Mouse (Mus musculus) heart, embryonic 13.5 days (tissue): ENCODE measurements at regions not wholly inside any gene's neighbourhood (a gene's known extent, or its start where the extent isn't known, plus 50 kb on each side); places are given as distances from the start of the nearest gene placed in this dataset.

Experiments
- ATAC-seq: fragments of 200-750 bp; cut with Nextera tagmentation; 2 replicates; pipeline ENCODE4 v1.8.0; 2017; ENCODE audit warnings: moderate TSS enrichment; ENCODE audit not compliant: insufficient number of reproducible peaks, low FRiP score, low TSS enrichment; ENCODE audit errors: extremely low read depth
- H3K27ac ChIP-seq: fragments of 300-500 bp; sonication (generic); replicated peaks from 2 replicates; pipeline ENCODE4 v1.5.1; 2015; ENCODE audit warnings: moderate library complexity, mild to moderate bottlenecking, inconsistent platforms
- H3K27me3 ChIP-seq: fragments of 300-500 bp; sonication (generic); replicated peaks from 2 replicates; pipeline ENCODE4 v1.6.1; 2015; ENCODE audit warnings: mild to moderate bottlenecking, inconsistent platforms
- H3K36me3 ChIP-seq: fragments of 300-500 bp; sonication (generic); 2 replicates; pipeline ENCODE4 v1.6.1; 2015; ENCODE audit warnings: mild to moderate bottlenecking, inconsistent platforms
- H3K4me1 ChIP-seq: fragments of 300-500 bp; sonication (generic); 2 replicates; pipeline ENCODE4 v1.6.1; 2015; ENCODE audit warnings: inconsistent platforms
- H3K4me2 ChIP-seq: fragments of 300-500 bp; sonication (generic); 2 replicates; pipeline ENCODE4 v1.6.1; 2015; ENCODE audit warnings: inconsistent platforms, mild to moderate bottlenecking, moderate library complexity
- H3K4me3 ChIP-seq: fragments of 300-500 bp; sonication (generic); 2 replicates; pipeline ENCODE4 v1.5.1; 2015; ENCODE audit warnings: moderate library complexity, mild to moderate bottlenecking, inconsistent platforms
- H3K9ac ChIP-seq: fragments of 300-500 bp; sonication (generic); 2 replicates; pipeline ENCODE4 v1.6.1; 2015; ENCODE audit warnings: inconsistent platforms, mild to moderate bottlenecking, moderate library complexity
- H3K9me3 ChIP-seq: fragments of 300-500 bp; sonication (generic); 2 replicates; pipeline ENCODE4 v1.6.1; 2016; ENCODE audit warnings: inconsistent platforms
- WGBS: fragments of 180-500 bp; shearing (Covaris S2); methylation state at CpG from one replicate; pipeline ENCODE4 v1.1.7; 2015; ENCODE audit warnings: mixed read lengths; 5-methylcytosine and 5-hydroxymethylcytosine counted together

DNA sequence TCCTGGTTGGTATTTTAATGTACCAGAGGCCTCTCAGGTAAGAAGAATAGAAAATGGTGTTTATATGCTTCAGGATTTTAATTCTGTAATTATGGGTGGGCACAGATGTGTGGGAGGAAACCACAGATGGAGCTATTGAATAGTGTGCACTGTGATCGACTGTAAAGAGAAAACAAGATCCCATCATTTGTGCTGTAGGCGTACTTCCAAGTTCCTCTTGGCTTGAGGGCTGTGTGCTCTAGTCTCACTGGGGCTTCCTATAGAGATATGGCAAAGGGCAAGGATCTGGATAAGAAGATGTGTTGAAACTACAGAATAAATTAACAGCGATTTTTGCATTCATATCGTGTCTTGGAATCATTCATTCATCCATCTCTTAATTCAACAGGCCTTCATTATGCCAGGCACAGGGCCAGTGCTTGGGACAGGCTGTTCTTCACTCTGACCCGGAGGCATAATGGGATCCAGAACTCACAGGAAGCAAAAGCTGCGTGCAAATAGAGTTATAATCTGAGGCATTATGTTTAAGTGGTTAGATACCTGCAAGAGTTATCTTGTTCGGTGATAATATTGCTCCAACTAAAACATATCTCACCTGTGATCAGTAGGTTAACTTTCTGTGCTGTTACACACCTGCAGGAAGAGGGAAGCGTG lies 336.7 kb downstream of the Hs3st3b1 start:
- H3K27ac ChIP-seq: no peak overlapping the region
- H3K36me3 ChIP-seq: no peaks in the 10 kb centered on the region
- H3K4me3 ChIP-seq: no peak overlapping the region
- H3K4me2 ChIP-seq: no peak overlapping the region
- H3K9ac ChIP-seq: no peak overlapping the region
- ATAC-seq: no peak
- no peaks in the 10 kb centered on the region for H3K9me3 ChIP-seq
- H3K4me1 ChIP-seq: peaks cover 11% of the 10 kb centered on the region; the same call in 1 of the 2 replicates
- 76% methylated on average over 8 of the region's 8 CpGs for WGBS
- H3K27me3 ChIP-seq: peaks cover 43% of the 10 kb centered on the region

GRCm38 (mm10) chr11:63620220-63620619 lies 301.9 kb downstream of the Hs3st3b1 start:
- H3K27ac ChIP-seq: no peak overlapping the region
- no peak overlapping the region for H3K9ac ChIP-seq
- WGBS: 66% methylated on average over 4 of the region's 4 CpGs
- H3K27me3 ChIP-seq: no peaks in the 10 kb centered on the region
- no peaks in the 10 kb centered on the region for H3K36me3 ChIP-seq
- H3K4me1 ChIP-seq: no peaks in the 10 kb centered on the region
- no peak overlapping the region for H3K4me3 ChIP-seq
- H3K9me3 ChIP-seq: no peaks in the 10 kb centered on the region
- no peak overlapping the region for H3K4me2 ChIP-seq
- no peak for ATAC-seq

GRCm38 (mm10) chr11:63630336-63630735 lies 291.8 kb downstream of the Hs3st3b1 start:
- no peaks in the 10 kb centered on the region for H3K4me1 ChIP-seq
- no peak overlapping the region for H3K4me3 ChIP-seq
- 59% methylated on average over 11 of the region's 11 CpGs for whole genome bisulfite sequencing
- no peak for ATAC-seq
- H3K9me3 ChIP-seq: no peaks in the 10 kb centered on the region
- no peaks in the 10 kb centered on the region for H3K36me3 ChIP-seq
- H3K9ac ChIP-seq: no peak overlapping the region
- H3K27ac ChIP-seq: no peak overlapping the region
- H3K4me2 ChIP-seq: no peak overlapping the region
- H3K27me3 ChIP-seq: 0 out of 2 replicates have a peak, but pooled peaks cover 7% of the 10 kb centered on the region

DNA sequence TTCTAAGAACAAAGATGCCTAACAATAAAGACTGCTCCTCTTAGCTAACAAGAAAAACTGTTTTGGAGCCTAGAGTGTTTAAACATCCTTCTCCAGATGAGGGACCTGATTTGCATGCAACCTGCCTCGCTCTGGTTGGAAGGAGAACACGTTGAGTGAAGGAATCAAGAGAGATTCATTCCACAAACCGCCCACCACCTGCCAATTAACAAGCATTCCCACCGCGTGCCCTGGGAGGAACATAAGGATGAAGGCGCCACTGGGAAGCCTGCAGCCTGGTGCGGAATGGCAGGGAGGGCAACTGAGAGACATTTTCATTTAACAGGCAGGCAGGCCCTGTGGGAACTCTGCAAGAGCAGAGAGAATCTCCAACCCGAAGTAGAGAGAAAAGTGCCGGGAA lies 265.0 kb downstream of the Hs3st3b1 start:
- H3K9me3 ChIP-seq: no peaks in the 10 kb centered on the region
- no peaks in the 10 kb centered on the region for H3K4me1 ChIP-seq
- no peaks in the 10 kb centered on the region for H3K27me3 ChIP-seq
- H3K4me3 ChIP-seq: no peak overlapping the region
- H3K4me2 ChIP-seq: no peak overlapping the region
- no peak overlapping the region for H3K27ac ChIP-seq
- H3K36me3 ChIP-seq: no peaks in the 10 kb centered on the region
- no peak for ATAC-seq
- H3K9ac ChIP-seq: no peak overlapping the region
- 74% methylated on average over 9 of the region's 9 CpGs for WGBS

GRCm38 (mm10) chr11:63665268-63665934 lies 256.7 kb downstream of the Hs3st3b1 start:
- Histone ChIP-seq H3K27me3 (no peaks in the 10 kb centered on the region), H3K9me3 (no peaks in the 10 kb centered on the region), H3K4me1 (no peaks in the 10 kb centered on the region), H3K9ac (no peak overlapping the region), H3K4me3 (no peak overlapping the region), H3K36me3 (no peaks in the 10 kb centered on the region), H3K27ac (no peak overlapping the region), H3K4me2 (no peak overlapping the region)
- 59% methylated on average over 12 of the region's 12 CpGs for WGBS
- ATAC-seq: no peak

- Histone ChIP-seq H3K4me3 (no peak overlapping the region), H3K27ac (no peak overlapping the region), H3K4me1 (no peaks in the 10 kb centered on the region), H3K9ac (no peak overlapping the region), H3K4me2 (no peak overlapping the region), H3K36me3 (no peaks in the 10 kb centered on the region), H3K9me3 (no peaks in the 10 kb centered on the region), H3K27me3 (no peaks in the 10 kb centered on the region)
- WGBS: 64% methylated on average over 4 of the region's 4 CpGs
- ATAC-seq: no peak
Observed at GRCm38 (mm10) chr11:63670477-63670876, 251.6 kb downstream of the Hs3st3b1 start.

GRCm38 (mm10) chr11:63671816-63672215 lies 250.3 kb downstream of the Hs3st3b1 start:
- no peak overlapping the region for H3K4me3 ChIP-seq
- ATAC-seq: no peak
- H3K36me3 ChIP-seq: no peaks in the 10 kb centered on the region
- H3K27ac ChIP-seq: no peak overlapping the region
- no peak overlapping the region for H3K4me2 ChIP-seq
- WGBS: 49% methylated on average over 2 of the region's 2 CpGs
- H3K27me3 ChIP-seq: no peaks in the 10 kb centered on the region
- no peaks in the 10 kb centered on the region for H3K4me1 ChIP-seq
- no peak overlapping the region for H3K9ac ChIP-seq
- H3K9me3 ChIP-seq: 0 out of 2 replicates have a peak, but pooled peaks cover 2% of the 10 kb centered on the region

DNA sequence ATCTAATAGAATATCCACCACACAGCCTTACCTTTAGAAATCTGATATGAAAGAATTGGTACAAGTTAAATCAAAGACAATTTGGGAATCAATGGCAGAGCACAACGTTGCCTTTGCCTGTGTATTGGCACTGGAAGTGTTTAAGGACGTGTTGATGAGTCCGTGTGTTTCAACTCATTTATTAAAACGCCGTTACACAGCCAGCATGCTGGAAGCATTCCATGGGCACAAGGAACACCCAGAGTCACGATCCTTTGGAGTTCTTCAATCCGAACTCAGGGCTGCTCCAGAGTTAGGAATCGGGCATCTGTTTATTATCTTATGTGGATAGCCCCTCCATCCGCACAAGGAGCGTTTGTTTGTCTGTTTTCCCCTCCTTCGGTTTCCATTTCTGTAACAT lies 244.2 kb downstream of the Hs3st3b1 start:
- no peaks in the 10 kb centered on the region for H3K36me3 ChIP-seq
- ATAC-seq: no peak
- no peak overlapping the region for H3K27ac ChIP-seq
- H3K4me1 ChIP-seq: no peaks in the 10 kb centered on the region
- no peak overlapping the region for H3K4me2 ChIP-seq
- H3K9me3 ChIP-seq: 0 out of 2 replicates have a peak, but pooled peaks cover 2% of the 10 kb centered on the region
- H3K27me3 ChIP-seq: no peaks in the 10 kb centered on the region
- 74% methylated on average over 11 of the region's 11 CpGs for WGBS
- no peak overlapping the region for H3K9ac ChIP-seq
- no peak overlapping the region for H3K4me3 ChIP-seq

DNA sequence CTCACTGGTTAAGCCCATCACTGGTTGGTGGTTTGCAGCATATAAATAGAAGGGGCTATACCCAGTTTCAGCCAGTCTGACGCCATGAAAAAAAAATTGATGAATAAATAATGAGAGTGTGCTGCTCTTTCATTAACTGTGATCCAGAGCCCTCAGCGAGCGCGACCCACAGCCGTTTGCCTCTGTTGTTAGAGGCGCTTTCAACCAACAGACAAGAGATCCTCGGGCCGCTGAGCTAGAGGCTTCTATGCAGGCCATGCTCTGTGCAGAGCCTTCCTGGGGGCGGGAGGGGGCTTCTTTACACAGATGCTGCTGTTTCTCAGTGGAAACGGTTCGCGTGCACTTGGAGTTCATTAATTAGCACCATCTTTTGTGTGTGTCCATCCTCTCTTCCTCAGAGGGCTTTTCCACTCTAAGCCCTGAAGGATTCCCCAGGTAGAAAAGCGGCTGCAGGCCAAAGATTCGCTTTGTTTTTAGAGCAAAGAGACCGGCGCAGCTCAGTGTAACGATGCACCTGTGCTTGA lies 243.6 kb downstream of the Hs3st3b1 start:
- Histone ChIP-seq H3K27ac (no peak overlapping the region), H3K4me1 (no peaks in the 10 kb centered on the region), H3K4me2 (no peak overlapping the region), H3K27me3 (no peaks in the 10 kb centered on the region), H3K9ac (no peak overlapping the region), H3K9me3 (0 out of 2 replicates have a peak, but pooled peaks cover 2% of the 10 kb centered on the region), H3K4me3 (no peak overlapping the region), H3K36me3 (no peaks in the 10 kb centered on the region)
- WGBS: 86% methylated on average over 17 of the region's 17 CpGs
- ATAC-seq: no peak

DNA sequence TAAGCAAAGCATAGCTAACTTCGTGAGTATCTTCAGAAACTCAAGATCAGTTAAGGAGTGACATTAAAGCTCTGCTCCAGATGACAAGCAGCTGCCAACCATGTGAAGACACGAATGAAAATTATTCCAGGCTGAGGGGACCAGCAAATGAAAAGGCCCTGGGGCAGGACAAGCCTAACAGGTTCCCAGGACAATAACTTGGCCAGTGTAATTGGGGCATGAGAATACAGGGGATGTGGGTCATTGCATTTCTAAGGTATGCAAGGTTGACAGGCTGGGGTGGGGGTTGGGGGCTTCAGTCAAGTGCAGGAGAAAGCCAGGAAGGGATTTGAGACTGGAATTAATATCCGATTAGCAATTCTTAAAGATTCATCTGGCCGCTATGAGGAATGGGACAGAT lies 242.6 kb downstream of the Hs3st3b1 start:
- no peak overlapping the region for H3K9ac ChIP-seq
- ATAC-seq: no peak
- 67% methylated on average over 4 of the region's 4 CpGs for WGBS
- no peak overlapping the region for H3K27ac ChIP-seq
- no peak overlapping the region for H3K4me2 ChIP-seq
- no peak overlapping the region for H3K4me3 ChIP-seq
- no peaks in the 10 kb centered on the region for H3K36me3 ChIP-seq
- 0 out of 2 replicates have a peak, but pooled peaks cover 2% of the 10 kb centered on the region for H3K9me3 ChIP-seq
- no peaks in the 10 kb centered on the region for H3K27me3 ChIP-seq
- peaks cover 4% of the 10 kb centered on the region; the same call in 1 of the 2 replicates for H3K4me1 ChIP-seq

DNA sequence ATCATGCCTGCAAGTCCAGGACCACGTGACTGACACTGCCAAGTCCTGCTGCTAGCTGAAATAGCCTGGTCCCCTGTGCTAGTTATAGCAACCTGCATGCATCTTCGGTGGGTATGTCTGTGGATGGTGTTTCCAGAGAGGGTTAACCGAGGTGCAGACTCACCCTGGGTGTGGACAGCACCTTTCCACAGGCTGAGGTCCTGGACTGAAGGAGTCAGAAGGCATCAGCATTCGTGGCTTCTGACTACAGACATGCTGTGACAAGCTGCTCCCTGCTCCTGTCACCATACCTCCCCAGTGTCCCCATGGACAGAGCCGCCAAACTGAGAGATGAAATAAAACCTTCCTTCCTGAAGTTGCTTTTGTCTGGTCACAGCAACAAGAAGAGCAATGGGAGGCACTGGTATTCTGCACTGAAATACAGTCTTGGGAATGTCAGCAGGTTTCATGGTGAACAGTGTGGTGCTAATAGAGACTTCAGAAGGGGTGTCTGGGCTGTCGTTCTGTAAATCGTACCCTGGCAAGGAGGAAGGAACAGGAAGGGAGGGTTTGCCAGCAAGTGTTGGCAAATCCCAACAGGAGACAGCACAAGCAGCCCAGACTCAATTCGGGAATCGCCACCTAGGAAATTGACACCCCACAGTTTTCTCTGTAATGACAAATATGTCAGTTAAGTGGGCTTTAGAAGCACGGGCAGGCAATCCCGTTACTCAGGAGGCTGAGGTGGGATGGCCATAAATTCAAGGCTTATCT lies 237.7 kb downstream of the Hs3st3b1 start:
- Histone ChIP-seq H3K9me3 (no peaks in the 10 kb centered on the region), H3K4me1 (peaks cover 8% of the 10 kb centered on the region; the same call in 1 of the 2 replicates), H3K4me3 (no peak overlapping the region), H3K9ac (no peak overlapping the region), H3K27ac (no peak overlapping the region), H3K27me3 (0 out of 2 replicates have a peak, but pooled peaks cover 3% of the 10 kb centered on the region), H3K4me2 (no peak overlapping the region), H3K36me3 (no peaks in the 10 kb centered on the region)
- ATAC-seq: no peak
- WGBS: 43% methylated on average over 11 of the region's 11 CpGs
